Mouse (Mus musculus) liver, postnatal 0 days (tissue): ENCODE data around the gene Aida. TPM values are rescaled to one million over a fixed set of nuclear protein-coding genes. Genes with fewer than 3 reads are reported as not detected.
A peak's percentile ranks its signal among the peaks of the same experiment; 100 is the strongest.

Experiments used
- ATAC-seq: fragments of 200-750 bp; cut with Nextera tagmentation; 2 replicates; pipeline ENCODE4 v1.8.0; 2017; ENCODE audit warnings: mild to moderate bottlenecking, moderate library complexity
- DNase-seq: peaks from one replicate; pipeline ENCODE4 v3.0.0-alpha.2; 2016
- H3K27ac ChIP-seq: fragments of 300-500 bp; sonication (generic); 2 replicates; pipeline ENCODE4 v1.5.1; 2014; ENCODE audit warnings: antibody characterized with exemption, moderate library complexity, mild to moderate bottlenecking, low read depth
- H3K27me3 ChIP-seq: fragments of 300-500 bp; sonication (generic); 2 replicates; pipeline ENCODE4 v1.6.1; 2014; ENCODE audit warnings: low read length, control low read depth, mixed read lengths; ENCODE audit not compliant: insufficient read depth
- H3K36me3 ChIP-seq: fragments of 300-500 bp; sonication (generic); replicated peaks from 2 replicates; pipeline ENCODE4 v1.6.1; 2014; ENCODE audit warnings: mild to moderate bottlenecking, control low read depth, low read length, moderate library complexity, mixed read lengths; ENCODE audit not compliant: insufficient read depth
- H3K4me1 ChIP-seq: fragments of 300-500 bp; sonication (generic); 2 replicates; pipeline ENCODE4 v1.6.1; 2014; ENCODE audit warnings: antibody characterized with exemption, mild to moderate bottlenecking, control low read depth; ENCODE audit not compliant: insufficient read depth
- H3K4me2 ChIP-seq: fragments of 300-500 bp; sonication (generic); 2 replicates; pipeline ENCODE4 v1.6.1; 2014; ENCODE audit warnings: low read depth, mild to moderate bottlenecking, low read length, moderate library complexity, mixed read lengths
- H3K4me3 ChIP-seq: fragments of 300-500 bp; sonication (generic); 2 replicates; pipeline ENCODE4 v1.5.1; 2014; ENCODE audit warnings: low read depth, low read length
- H3K9ac ChIP-seq: fragments of 300-500 bp; sonication (generic); replicated peaks from 2 replicates; pipeline ENCODE4 v1.6.1; 2014; ENCODE audit warnings: mild to moderate bottlenecking, moderate library complexity
- H3K9me3 ChIP-seq: fragments of 300-500 bp; sonication (generic); 2 replicates; pipeline ENCODE4 v1.6.1; 2016; ENCODE audit warnings: mild to moderate bottlenecking, control low read depth, low read length, mixed read lengths
- CTCF ChIP-seq: sonication (generic); IDR thresholded peaks from 2 replicates; pipeline ENCODE4 v1.5.1; 2016; ENCODE audit warnings: antibody characterized with exemption, low read depth
- EP300 ChIP-seq: IDR thresholded peaks from 2 replicates; pipeline ENCODE4 v1.6.1; 2016; ENCODE audit warnings: antibody characterized with exemption, low read depth, mild to moderate bottlenecking
- WGBS: fragments of 180-500 bp; shearing (Covaris S2); extraction: QIAGEN DNeasy Blood & Tissue Kit; methylation state at CpG from one replicate; pipeline ENCODE4 v1.1.7; 2014; ENCODE audit not compliant: insufficient replicate concordance; 5-methylcytosine and 5-hydroxymethylcytosine counted together
- polyA plus RNA-seq: library from polyadenylated mRNA; unstranded; fragments of >200 nt; fragmentation: Nextera tagmentation; extraction: Ambion mirVana; gene quantifications from 2 replicates; pipeline ENCODE4 v1.2.1, GENCODE M21; 2015

Gene Aida
- polyA plus RNA-seq, 1 experiment from 2014 or later = 11.8 TPM

GRCm38 (mm10) chr1:183265921-183266467 is 30.4 kb upstream of the Aida start:
- TF ChIP-seq EP300 (no peak), CTCF (no peak)
- Histone ChIP-seq H3K36me3 (no peaks in the 10 kb centered on the region), H3K4me1 (peaks cover 9% of the 10 kb centered on the region), H3K4me3 (no peak overlapping the region), H3K9ac (no peak overlapping the region), H3K4me2 (no peak overlapping the region), H3K27ac (no peak overlapping the region; the same call in 1 of the 2 replicates), H3K27me3 (no peaks in the 10 kb centered on the region), H3K9me3 (no peaks in the 10 kb centered on the region)
- DNase-seq (peak; percentile 22), ATAC-seq (peak; percentile 45; the same call in 1 of the 2 replicates)
- WGBS = 41% methylated on average over 14 of the region's 14 CpGs

- no peak for TF ChIP-seq CTCF
- TF ChIP-seq EP300 = no peak
- Histone ChIP-seq H3K27me3 (no peaks in the 10 kb centered on the region), H3K27ac (no peak overlapping the region), H3K4me3 (no peak overlapping the region), H3K9me3 (no peaks in the 10 kb centered on the region), H3K9ac (no peak overlapping the region), H3K36me3 (no peaks in the 10 kb centered on the region), H3K4me2 (no peak overlapping the region), H3K4me1 (peaks cover 9% of the 10 kb centered on the region)
- ATAC-seq (no peak), DNase-seq (no peak)
- 76% methylated on average over 6 of the region's 6 CpGs for WGBS
Measured at GRCm38 (mm10) chr1:183267666-183268065, 28.7 kb upstream of the Aida start.

- Histone ChIP-seq H3K27ac (no peak overlapping the region), H3K9me3 (no peaks in the 10 kb centered on the region), H3K4me1 (no peaks in the 10 kb centered on the region), H3K9ac (no peak overlapping the region), H3K27me3 (no peaks in the 10 kb centered on the region), H3K4me2 (no peak overlapping the region), H3K36me3 (peaks cover 5% of the 10 kb centered on the region; the same call in 1 of the 2 replicates), H3K4me3 (no peak overlapping the region)
- TF ChIP-seq CTCF = peak; percentile 61
- TF ChIP-seq EP300 = no peak
- DNase-seq = no peak
- WGBS = 56% methylated on average over 10 of the region's 10 CpGs
- ATAC-seq = no peak
Measured at GRCm38 (mm10) chr1:183272867-183273818, 23.2 kb upstream of the Aida start.

- no peak overlapping the region for H3K27ac ChIP-seq
- WGBS = 61% methylated on average over 3 of the region's 3 CpGs
- no peak overlapping the region for H3K9ac ChIP-seq
- DNase-seq (no peak), ATAC-seq (no peak)
- TF ChIP-seq EP300 = no peak
- no peak for TF ChIP-seq CTCF
- H3K4me3 ChIP-seq = no peak overlapping the region
- no peaks in the 10 kb centered on the region for H3K4me1 ChIP-seq
- H3K4me2 ChIP-seq = no peak overlapping the region
- no peaks in the 10 kb centered on the region for H3K9me3 ChIP-seq
- H3K27me3 ChIP-seq = no peaks in the 10 kb centered on the region
- H3K36me3 ChIP-seq = peaks cover 14% of the 10 kb centered on the region
Measured at GRCm38 (mm10) chr1:183274385-183274784, 22.0 kb upstream of the Aida start.

GRCm38 (mm10) chr1:183275763-183276162 is 20.6 kb upstream of the Aida start:
- ATAC-seq = no peak
- 65% methylated on average over 5 of the region's 5 CpGs for WGBS
- TF ChIP-seq EP300 (no peak), CTCF (no peak)

GRCm38 (mm10) chr1:183288351-183288750 is 8.0 kb upstream of the Aida start:
- H3K9ac ChIP-seq = no peak overlapping the region
- H3K27me3 ChIP-seq = no peaks in the 10 kb centered on the region
- H3K4me2 ChIP-seq = no peak overlapping the region
- no peaks in the 10 kb centered on the region for H3K4me1 ChIP-seq
- 84% methylated on average over 3 of the region's 3 CpGs for WGBS
- ATAC-seq = no peak
- TF ChIP-seq EP300 (no peak), CTCF (no peak)
- no peak for DNase-seq
- peaks cover 77% of the 10 kb centered on the region for H3K36me3 ChIP-seq
- no peak overlapping the region for H3K27ac ChIP-seq
- no peak overlapping the region for H3K4me3 ChIP-seq
- H3K9me3 ChIP-seq = no peaks in the 10 kb centered on the region

More at GRCm38 (mm10) chr1:183275763-183276162, 20.6 kb upstream of the Aida start:
- Histone ChIP-seq H3K27me3 (no peaks in the 10 kb centered on the region), H3K4me1 (no peaks in the 10 kb centered on the region), H3K4me2 (no peak overlapping the region), H3K9ac (no peak overlapping the region), H3K27ac (no peak overlapping the region), H3K4me3 (no peak overlapping the region), H3K36me3 (peaks cover 27% of the 10 kb centered on the region), H3K9me3 (no peaks in the 10 kb centered on the region)
- DNase-seq = no peak
